8 mouse cellular contexts compared by ENCODE assay signal in the genomic region with DNA sequence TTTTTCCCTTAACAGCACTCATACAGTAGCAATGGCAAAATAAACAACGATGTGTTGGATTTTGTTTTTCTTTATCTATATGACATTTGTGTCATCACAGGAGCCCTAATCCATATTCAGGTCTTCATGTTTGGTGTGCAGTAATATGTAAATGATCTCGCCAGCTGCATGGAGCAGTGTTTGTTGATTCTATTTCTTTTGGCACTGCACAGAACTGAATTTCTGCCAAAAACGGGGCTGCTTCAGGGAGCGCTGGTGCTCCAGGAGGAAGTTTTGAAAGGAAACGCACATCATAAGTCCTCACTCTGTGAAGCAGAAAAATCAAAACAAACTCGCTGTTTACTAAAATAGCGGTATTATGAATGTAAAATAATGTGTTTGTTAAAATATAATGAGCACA.
DNase-seq lines count a peak whose midpoint lies in the region; ATAC-seq and TF ChIP-seq lines count a peak whose summit lies in the region.

No protein-coding gene starts in this region.

- H3K36me3 ChIP-seq in kidney, adult 2 months (ENCODE audit: control insufficient read depth, insufficient read depth, low read length) = no peaks in the 10 kb centered on the region
- H3K36me3 ChIP-seq in lung, embryonic 16.5 days (ENCODE audit: control insufficient read depth, insufficient read depth, low read length) = no peaks in the 10 kb centered on the region
- H3K36me3 ChIP-seq in liver, embryonic 12.5 days = no peaks in the 10 kb centered on the region

- no peaks in the 10 kb centered on the region for H3K4me1 ChIP-seq in kidney, adult 2 months (ENCODE audit: control insufficient read depth, insufficient read depth, low read length)
- H3K4me1 ChIP-seq in lung, embryonic 16.5 days (replicated peaks; ENCODE audit: control insufficient read depth, insufficient read depth, low read length) = peaks cover 3% of the 10 kb centered on the region; the same call in 1 of the 2 replicates
- no peaks in the 10 kb centered on the region for H3K4me1 ChIP-seq in liver, embryonic 12.5 days

- 39% methylated on average over 7 of the region's 7 CpGs for WGBS in kidney, adult 2 months
- 31% methylated on average over 7 of the region's 7 CpGs for WGBS in lung, embryonic 16.5 days
- WGBS in liver, embryonic 12.5 days (ENCODE audit: insufficient replicate concordance) = 64% methylated on average over 7 of the region's 7 CpGs

- no peak for TF ChIP-seq POLR2A in kidney, adult 2 months (IDR thresholded peaks at IDR 0.05; ENCODE audit: low read depth, low read length)

- 0 out of 2 replicates have a peak overlapping the region, but pooled peaks have one; percentile 28 for H3K4me2 ChIP-seq in lung, embryonic 16.5 days (ENCODE audit: low read depth, low read length)
- H3K4me2 ChIP-seq in liver, embryonic 12.5 days = no peak overlapping the region

- ATAC-seq in lung, embryonic 16.5 days (ENCODE audit: low read depth) = peak; percentile 83
- ATAC-seq in liver, embryonic 12.5 days = no peak

- no peaks in the 10 kb centered on the region for H3K27me3 ChIP-seq in kidney, adult 2 months (replicated peaks; ENCODE audit: control insufficient read depth, insufficient read depth, low read length)
- peaks cover 16% of the 10 kb centered on the region for H3K27me3 ChIP-seq in lung, embryonic 16.5 days (ENCODE audit: control insufficient read depth, insufficient read depth, low read depth, low read length)
- no peaks in the 10 kb centered on the region for H3K27me3 ChIP-seq in liver, embryonic 12.5 days (replicated peaks)

- H3K9me3 ChIP-seq in lung, embryonic 16.5 days (ENCODE audit: control insufficient read depth, low read length) = no peaks in the 10 kb centered on the region
- H3K9me3 ChIP-seq in liver, embryonic 12.5 days (replicated peaks) = no peaks in the 10 kb centered on the region

- peak; percentile 62 for DNase-seq in layer of hippocampus, adult 11-12 months (ENCODE audit: low spot score)
- no peak for DNase-seq in layer of hippocampus, postnatal 25 days (ENCODE audit: extremely low spot score in 1 of 2, low spot score in 1 of 2)
- peak; percentile 38 to 74 for DNase-seq in frontal cortex, adult 2 months (ENCODE audit: extremely low spot score in 1 of 2, low spot score in 1 of 2)
- DNase-seq in kidney, adult 2 months = peak; percentile 74
- DNase-seq in spleen, postnatal 14 days (ENCODE audit: low spot score in 2 of 2) = no peak
- DNase-seq in yolk sac, embryonic 10.5 days (ENCODE audit: low spot score) = no peak

- no peak overlapping the region for H3K4me3 ChIP-seq in kidney, adult 2 months (ENCODE audit: insufficient read depth, low read depth, low read length)
- H3K4me3 ChIP-seq in lung, embryonic 16.5 days (ENCODE audit: low read length) = no peak overlapping the region
- no peak overlapping the region for H3K4me3 ChIP-seq in liver, embryonic 12.5 days

- H3K9ac ChIP-seq in lung, embryonic 16.5 days (ENCODE audit: low read length) = no peak overlapping the region
- H3K9ac ChIP-seq in liver, embryonic 12.5 days = no peak overlapping the region

- peak overlapping the region; percentile 46; the same call in 1 of the 2 replicates for H3K27ac ChIP-seq in kidney, adult 2 months (ENCODE audit: insufficient read depth, low read depth, low read length)
- no peak overlapping the region for H3K27ac ChIP-seq in lung, embryonic 16.5 days (ENCODE audit: low read length)
- H3K27ac ChIP-seq in liver, embryonic 12.5 days = no peak overlapping the region

- no peak for TF ChIP-seq CTCF in kidney, adult 2 months (conservative IDR thresholded peaks at IDR 0.05; ENCODE audit: insufficient read depth, insufficient read length, low read depth, low read length)

Comparison
In these comparisons a context has a peak if more than half of its experiments do, and no peak if none do; other contexts are left out.
1. DNase-seq: peak in layer of hippocampus, adult 11-12 months (single experiment), frontal cortex, adult 2 months (2 of 2) and kidney, adult 2 months (single experiment); none in layer of hippocampus, postnatal 25 days (0 of 2), spleen, postnatal 14 days (0 of 2) and yolk sac, embryonic 10.5 days (single experiment).